Mouse (Mus musculus) kidney, embryonic 16.5 days (tissue): ENCODE measurements at regions not wholly inside any gene's neighbourhood (a gene's known extent, or its start where the extent isn't known, plus 50 kb on each side); places are given as distances from the start of the nearest gene placed in this dataset.

Experiments used
- ATAC-seq: fragments of 200-750 bp; cut with Nextera tagmentation; 2 replicates; pipeline ENCODE4 v1.8.0; 2017; ENCODE audit warnings: moderate TSS enrichment; ENCODE audit not compliant: low FRiP score, low TSS enrichment
- H3K27ac ChIP-seq: fragments of 300-500 bp; sonication (generic); 2 replicates; pipeline ENCODE4 v1.5.1; 2014; ENCODE audit warnings: low read length
- H3K27me3 ChIP-seq: fragments of 300-500 bp; sonication (generic); 2 replicates; pipeline ENCODE4 v1.6.1; 2014; ENCODE audit warnings: low read length, control low read depth, mixed read lengths; ENCODE audit not compliant: insufficient read depth
- H3K36me3 ChIP-seq: fragments of 300-500 bp; sonication (generic); 2 replicates; pipeline ENCODE4 v1.6.1; 2014; ENCODE audit warnings: low read length, control low read depth, mixed read lengths; ENCODE audit not compliant: insufficient read depth
- H3K4me1 ChIP-seq: fragments of 300-500 bp; sonication (generic); 2 replicates; pipeline ENCODE4 v1.6.1; 2014; ENCODE audit warnings: low read length, control low read depth, mixed read lengths; ENCODE audit not compliant: insufficient read depth
- H3K4me2 ChIP-seq: fragments of 300-500 bp; sonication (generic); replicated peaks from 2 replicates; pipeline ENCODE4 v1.6.1; 2014; ENCODE audit warnings: low read depth, low read length
- H3K4me3 ChIP-seq: fragments of 300-500 bp; sonication (generic); 2 replicates; pipeline ENCODE4 v1.5.1; 2014; ENCODE audit warnings: mild to moderate bottlenecking, low read length
- H3K9ac ChIP-seq: fragments of 300-500 bp; sonication (generic); replicated peaks from 2 replicates; pipeline ENCODE4 v1.6.1; 2014; ENCODE audit warnings: low read length
- H3K9me3 ChIP-seq: fragments of 300-500 bp; sonication (generic); 2 replicates; pipeline ENCODE4 v1.6.1; 2016; ENCODE audit warnings: low read length, control low read depth
- WGBS: fragments of 180-500 bp; shearing (Covaris S2); extraction: QIAGEN DNeasy Blood & Tissue Kit; methylation state at CpG from one replicate; pipeline ENCODE4 v1.1.7; 2014; 5-methylcytosine and 5-hydroxymethylcytosine counted together

DNA sequence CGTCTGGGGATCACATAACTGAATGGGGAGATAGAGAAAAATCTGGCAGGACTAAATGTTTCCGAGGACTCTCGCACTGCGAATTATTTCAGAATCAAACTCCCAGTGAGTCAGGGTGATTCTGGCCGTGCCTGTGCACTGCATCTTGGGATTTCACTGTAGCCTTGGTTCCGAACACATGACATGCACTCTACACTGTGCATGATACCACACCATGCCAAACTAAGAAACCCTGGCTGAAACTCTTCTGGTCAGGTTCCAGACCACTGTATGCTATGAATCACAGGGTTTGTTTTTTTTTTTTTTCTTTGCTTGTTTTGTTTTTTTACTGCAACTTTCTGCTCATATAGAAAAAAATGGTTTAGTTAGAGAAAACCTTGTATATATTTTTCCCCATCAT, 79.7 kb upstream of the Runx1 start:
- Histone ChIP-seq H3K4me1 (peaks cover 18% of the 10 kb centered on the region), H3K9ac (no peak overlapping the region), H3K36me3 (no peaks in the 10 kb centered on the region), H3K27me3 (no peaks in the 10 kb centered on the region), H3K27ac (peak overlapping the region; percentile 41; the same call in 1 of the 2 replicates), H3K9me3 (no peaks in the 10 kb centered on the region), H3K4me3 (no peak overlapping the region), H3K4me2 (no peak overlapping the region)
- no peak for ATAC-seq
- WGBS, result 88% methylated on average over 6 of the region's 6 CpGs

DNA sequence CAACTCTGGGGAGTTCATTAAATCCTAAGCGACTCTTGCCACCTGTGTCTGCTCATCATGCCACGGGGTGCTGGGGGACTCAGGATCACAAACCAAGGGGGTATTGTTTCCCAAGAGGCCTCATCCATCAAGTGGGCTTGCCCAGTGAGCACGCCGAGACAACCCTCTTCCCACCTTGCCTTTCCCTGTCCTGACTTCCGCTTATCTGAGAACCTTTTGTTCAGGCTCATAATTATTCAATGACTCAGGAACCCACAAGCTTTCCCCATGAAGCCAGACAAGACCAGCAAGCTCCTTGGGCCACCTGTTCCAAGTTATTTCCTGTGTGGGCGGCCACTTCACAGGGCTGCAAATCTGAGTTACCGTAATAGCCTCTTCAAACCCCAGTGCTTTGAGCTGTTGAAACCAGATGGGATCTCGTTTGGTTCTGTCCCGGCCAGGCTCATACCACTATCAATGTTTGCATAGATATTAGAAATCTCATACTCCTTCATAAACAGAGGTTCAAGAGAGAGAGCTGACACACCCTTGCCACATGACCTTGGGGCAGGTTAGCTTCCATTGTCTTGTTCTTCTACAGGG, 78.0 kb upstream of the Runx1 start:
- Histone ChIP-seq H3K27me3 (no peaks in the 10 kb centered on the region), H3K4me3 (no peak overlapping the region), H3K36me3 (no peaks in the 10 kb centered on the region), H3K9ac (no peak overlapping the region), H3K9me3 (no peaks in the 10 kb centered on the region), H3K27ac (peak overlapping the region; percentile 49), H3K4me2 (no peak overlapping the region), H3K4me1 (peaks cover 18% of the 10 kb centered on the region)
- 29% methylated on average over 9 of the region's 9 CpGs for WGBS
- ATAC-seq, result peak; percentile 85

DNA sequence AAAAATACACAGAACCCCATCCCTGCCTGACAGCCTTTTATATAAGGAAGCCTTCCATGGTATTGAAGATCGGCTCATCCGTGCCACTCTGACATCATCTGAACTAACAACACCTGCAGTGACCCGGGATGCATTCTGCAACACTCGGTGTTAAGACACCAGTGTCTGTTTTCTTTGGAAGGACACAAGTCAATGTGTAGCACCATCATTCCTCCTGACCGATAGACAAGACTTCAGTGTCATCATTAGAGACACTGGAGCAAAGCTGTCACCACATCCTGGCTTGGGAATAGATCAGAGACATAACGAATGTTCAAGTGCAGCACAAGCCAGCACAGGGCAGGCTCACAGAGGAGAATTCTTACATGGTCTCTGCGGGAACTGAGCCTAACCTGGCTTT, 77.5 kb upstream of the Runx1 start:
- Histone ChIP-seq H3K4me1 (peaks cover 18% of the 10 kb centered on the region), H3K36me3 (no peaks in the 10 kb centered on the region), H3K9me3 (no peaks in the 10 kb centered on the region), H3K4me2 (no peak overlapping the region), H3K9ac (no peak overlapping the region), H3K27ac (peak overlapping the region; percentile 49), H3K4me3 (no peak overlapping the region), H3K27me3 (no peaks in the 10 kb centered on the region)
- 0 out of 2 replicates have a peak, but pooled peaks have one; percentile 7 for ATAC-seq
- WGBS, result 75% methylated on average over 7 of the region's 7 CpGs

DNA sequence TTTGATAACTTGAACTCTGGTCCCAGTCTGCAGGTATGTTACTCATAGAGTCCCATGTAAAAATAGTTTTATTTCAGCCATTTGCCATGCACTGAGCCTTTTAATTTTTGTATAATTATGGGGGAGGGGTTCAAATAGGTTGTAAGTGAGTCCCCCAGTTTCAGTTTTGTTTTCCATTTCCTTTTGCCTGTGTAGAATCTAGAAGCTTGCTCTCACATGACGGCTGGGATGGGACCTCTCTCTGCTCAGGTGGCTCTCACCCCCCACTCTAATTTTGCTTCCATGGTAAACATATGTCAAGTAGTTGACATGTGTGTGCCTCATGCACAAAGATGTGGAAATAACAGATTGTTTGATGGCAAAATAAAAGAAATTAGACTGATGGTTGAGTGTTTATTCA, 73.8 kb upstream of the Runx1 start:
- ATAC-seq, result no peak
- Histone ChIP-seq H3K4me3 (no peak overlapping the region), H3K4me1 (peaks cover 8% of the 10 kb centered on the region; the same call in 1 of the 2 replicates), H3K9me3 (no peaks in the 10 kb centered on the region), H3K9ac (no peak overlapping the region), H3K27me3 (peaks cover 3% of the 10 kb centered on the region; the same call in 1 of the 2 replicates), H3K36me3 (no peaks in the 10 kb centered on the region), H3K4me2 (no peak overlapping the region), H3K27ac (no peak overlapping the region)
- WGBS, result 78% methylated on average over 1 of the region's 1 CpGs

DNA sequence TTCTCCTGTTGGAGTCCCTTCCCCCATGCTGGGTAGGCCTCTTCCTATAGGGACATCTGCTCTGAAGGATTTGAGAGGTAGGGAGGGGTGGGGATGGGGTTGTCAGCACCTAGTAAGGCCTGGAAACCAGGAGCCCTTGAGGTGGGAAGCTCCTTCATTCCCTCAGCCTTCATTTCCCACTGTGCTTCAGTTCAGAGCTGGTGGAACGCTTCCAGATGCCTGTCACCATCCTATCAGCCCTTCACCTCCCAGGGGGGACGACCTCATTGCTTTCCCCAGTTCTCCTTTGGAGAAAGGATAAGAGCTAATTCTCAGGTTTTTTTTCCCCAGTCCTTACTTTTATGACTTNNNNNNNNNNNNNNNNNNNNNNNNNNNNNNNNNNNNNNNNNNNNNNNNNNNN, 65.8 kb upstream of the Runx1 start:
- WGBS, result 80% methylated on average over 2 of the region's 2 CpGs

DNA sequence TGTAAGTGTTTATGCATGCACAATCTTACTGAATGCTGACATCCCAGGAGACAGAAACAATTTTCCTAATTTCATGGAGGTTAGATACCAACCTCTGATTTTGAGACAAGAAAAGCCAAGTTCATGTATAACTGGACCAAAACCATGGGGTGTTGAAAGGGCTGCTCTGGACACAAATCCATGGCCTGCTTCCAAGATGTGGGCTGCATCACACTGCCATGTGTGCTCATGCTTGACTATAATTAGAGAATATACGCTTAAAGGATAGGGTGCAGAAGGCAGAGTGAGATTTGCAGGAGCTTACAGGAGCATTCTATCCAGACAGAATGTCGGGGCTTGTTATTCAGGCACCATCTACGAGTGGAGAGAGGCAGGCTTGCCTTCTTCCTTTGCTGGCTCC, 64.8 kb upstream of the Runx1 start:
- H3K4me1 ChIP-seq, result no peaks in the 10 kb centered on the region
- no peak overlapping the region for H3K4me2 ChIP-seq
- no peaks in the 10 kb centered on the region for H3K36me3 ChIP-seq
- WGBS, result 78% methylated on average over 3 of the region's 3 CpGs
- no peak for ATAC-seq
- no peak overlapping the region for H3K27ac ChIP-seq
- no peaks in the 10 kb centered on the region for H3K9me3 ChIP-seq
- H3K4me3 ChIP-seq, result no peak overlapping the region
- H3K27me3 ChIP-seq, result peaks cover 4% of the 10 kb centered on the region; the same call in 1 of the 2 replicates
- no peak overlapping the region for H3K9ac ChIP-seq

More for the DNA sequence above, 65.8 kb upstream of the Runx1 start:
- ATAC-seq, result no peak
- H3K27me3 ChIP-seq, result peaks cover 4% of the 10 kb centered on the region; the same call in 1 of the 2 replicates
- no peak overlapping the region for H3K4me3 ChIP-seq
- no peaks in the 10 kb centered on the region for H3K36me3 ChIP-seq
- no peaks in the 10 kb centered on the region for H3K9me3 ChIP-seq
- H3K4me2 ChIP-seq, result no peak overlapping the region
- H3K4me1 ChIP-seq, result no peaks in the 10 kb centered on the region
- no peak overlapping the region for H3K27ac ChIP-seq
- H3K9ac ChIP-seq, result no peak overlapping the region

DNA sequence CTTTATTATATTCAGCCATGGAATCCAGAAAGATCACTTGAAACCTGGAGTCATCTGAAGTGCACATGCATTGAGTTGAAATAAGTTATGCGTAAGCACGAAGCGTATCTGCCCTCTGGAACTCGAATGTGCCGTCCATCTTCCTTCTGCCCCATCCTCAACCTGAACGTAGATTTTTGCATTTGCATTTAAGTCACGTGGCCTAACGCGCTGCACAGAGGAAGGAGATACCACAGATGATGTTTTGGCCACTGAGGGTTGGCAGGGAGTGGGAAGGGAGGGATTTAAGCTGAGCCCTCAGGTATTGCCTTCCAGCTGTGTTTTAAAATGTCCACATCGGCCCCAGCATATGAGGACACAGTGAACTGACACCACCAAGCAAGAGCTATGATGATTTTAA, 63.6 kb upstream of the Runx1 start:
- Histone ChIP-seq H3K9ac (no peak overlapping the region), H3K36me3 (no peaks in the 10 kb centered on the region), H3K27me3 (no peaks in the 10 kb centered on the region; the same call in 1 of the 2 replicates), H3K27ac (no peak overlapping the region), H3K4me2 (no peak overlapping the region), H3K9me3 (no peaks in the 10 kb centered on the region), H3K4me1 (no peaks in the 10 kb centered on the region), H3K4me3 (no peak overlapping the region)
- ATAC-seq, result no peak
- 85% methylated on average over 10 of the region's 10 CpGs for WGBS

DNA sequence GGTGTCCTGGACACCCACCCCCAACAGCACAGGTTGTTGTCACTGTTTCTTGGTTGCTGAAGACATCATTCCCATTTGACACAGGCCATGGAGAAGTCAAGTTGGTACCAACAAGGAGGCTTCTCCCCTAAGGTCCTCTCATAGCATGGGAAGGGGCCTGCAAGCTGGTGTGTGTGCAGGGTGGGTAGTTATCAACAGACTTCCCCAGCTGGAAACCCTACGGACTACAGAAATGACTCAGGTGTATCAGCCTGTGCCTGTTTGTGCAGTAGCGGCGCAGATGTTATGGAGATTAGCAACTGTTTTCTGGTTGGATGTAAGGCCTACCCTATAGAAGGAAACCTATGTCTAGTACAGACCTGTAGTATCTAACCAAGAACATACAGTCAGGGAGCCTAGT, 60.3 kb upstream of the Runx1 start:
- H3K4me3 ChIP-seq, result no peak overlapping the region
- H3K4me1 ChIP-seq, result 0 out of 2 replicates have a peak, but pooled peaks cover 4% of the 10 kb centered on the region
- no peak overlapping the region for H3K4me2 ChIP-seq
- no peaks in the 10 kb centered on the region; the same call in 1 of the 2 replicates for H3K27me3 ChIP-seq
- ATAC-seq, result no peak
- 92% methylated on average over 3 of the region's 3 CpGs for WGBS
- no peak overlapping the region for H3K27ac ChIP-seq
- H3K9me3 ChIP-seq, result no peaks in the 10 kb centered on the region
- H3K9ac ChIP-seq, result no peak overlapping the region
- no peaks in the 10 kb centered on the region for H3K36me3 ChIP-seq

DNA sequence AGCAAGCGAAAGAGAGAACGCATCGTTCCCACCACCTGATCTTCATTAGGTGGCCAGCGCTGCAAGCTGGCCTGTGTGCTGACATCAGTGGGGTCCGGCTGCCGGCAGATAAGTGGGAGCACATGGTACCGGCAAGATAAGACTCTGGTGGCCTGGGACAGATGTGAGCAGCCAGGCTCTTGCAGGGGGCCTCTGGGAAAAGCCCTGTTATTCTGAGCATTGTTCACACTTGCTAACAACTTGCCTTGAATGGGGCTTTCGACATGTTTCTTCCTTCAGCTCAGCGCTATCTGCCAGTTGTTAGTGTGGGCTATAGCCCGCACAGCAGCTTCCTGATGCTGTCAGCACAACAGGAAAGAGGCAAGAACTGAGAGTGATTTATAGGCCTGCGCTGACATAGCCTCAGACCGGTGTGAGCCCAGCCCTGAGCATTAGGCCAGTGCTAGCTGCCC, 57.9 kb upstream of the Runx1 start:
- 0 out of 2 replicates have a peak, but pooled peaks have one; percentile 31 for ATAC-seq
- WGBS, result 48% methylated on average over 12 of the region's 12 CpGs

DNA sequence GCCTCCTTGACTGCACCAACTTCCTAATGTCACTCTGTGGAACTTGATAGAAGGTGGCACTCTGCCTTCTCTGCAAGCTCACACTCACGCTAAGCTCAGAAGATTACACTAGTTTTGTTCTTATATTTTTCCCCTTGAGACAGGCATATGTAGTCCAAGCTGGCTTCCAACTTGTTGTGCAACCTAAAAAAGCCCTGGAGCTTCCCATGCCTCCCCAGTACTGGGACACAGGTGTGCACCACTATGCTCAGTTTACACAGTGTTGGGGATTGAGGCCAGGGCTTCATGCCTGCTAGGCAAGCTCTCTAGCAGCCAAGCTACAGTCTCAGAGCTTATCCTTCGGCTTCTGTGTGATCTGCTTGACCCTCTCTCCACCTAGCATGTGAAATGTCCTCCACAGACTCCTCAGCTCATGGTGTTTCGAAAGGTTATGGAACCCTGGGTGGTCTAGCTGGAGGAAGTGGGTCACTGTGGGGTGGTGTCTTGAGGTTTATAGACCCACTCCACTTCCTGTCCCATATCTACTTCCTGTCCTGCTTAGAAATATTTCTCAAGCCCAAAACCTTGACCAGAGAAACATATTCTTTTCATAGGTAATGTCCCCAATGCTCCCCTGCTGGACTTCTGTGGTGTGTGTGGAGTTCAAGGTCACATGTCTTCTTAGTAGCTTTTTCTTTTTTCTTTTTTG, 54.6 kb upstream of the Runx1 start:
- H3K27me3 ChIP-seq, result no peaks in the 10 kb centered on the region
- ATAC-seq, result no peak
- no peaks in the 10 kb centered on the region for H3K36me3 ChIP-seq
- H3K4me1 ChIP-seq, result 0 out of 2 replicates have a peak, but pooled peaks cover 4% of the 10 kb centered on the region
- no peak overlapping the region for H3K27ac ChIP-seq
- no peak overlapping the region for H3K4me2 ChIP-seq
- WGBS, result 94% methylated on average over 3 of the region's 3 CpGs
- H3K9ac ChIP-seq, result no peak overlapping the region
- H3K9me3 ChIP-seq, result no peaks in the 10 kb centered on the region
- no peak overlapping the region for H3K4me3 ChIP-seq

More for the DNA sequence above, 57.9 kb upstream of the Runx1 start:
- Histone ChIP-seq H3K4me3 (no peak overlapping the region), H3K4me2 (no peak overlapping the region), H3K27ac (no peak overlapping the region), H3K4me1 (0 out of 2 replicates have a peak, but pooled peaks cover 4% of the 10 kb centered on the region), H3K9me3 (no peaks in the 10 kb centered on the region), H3K9ac (no peak overlapping the region), H3K27me3 (no peaks in the 10 kb centered on the region), H3K36me3 (no peaks in the 10 kb centered on the region)
